Mouse (Mus musculus): ENCODE measurements around the gene Gria4. TPM values are rescaled to one million over a fixed set of nuclear protein-coding genes. Genes with fewer than 3 reads are reported as not detected.
A peak's percentile ranks its signal among the peaks of the same experiment; 100 is the strongest.

The Gria4 gene
- polyA plus RNA-seq, 1 experiment from 2014 or later: 36.8 TPM

GRCm38 (mm10) chr9:4514563-4514885, 281.5 kb downstream of the Gria4 start:
- Histone ChIP-seq H3K4me3 (ENCODE audit: low read depth, low read length) (no peak overlapping the region), H3K27ac (ENCODE audit: low read length) (no peak overlapping the region; the same call in 1 of the 2 replicates), H3K4me1 (ENCODE audit: control insufficient read depth, insufficient read depth, low read length) (peaks cover 6% of the 10 kb centered on the region; the same call in 1 of the 2 replicates), H3K36me3 (ENCODE audit: control insufficient read depth, insufficient read depth, low read length) (no peaks in the 10 kb centered on the region), H3K4me2 (ENCODE audit: low read length) (no peak overlapping the region), H3K9me3 (replicated peaks; ENCODE audit: control insufficient read depth, low read length, poor library complexity, severe bottlenecking) (no peaks in the 10 kb centered on the region), H3K27me3 (ENCODE audit: control insufficient read depth, insufficient read depth, low read depth, low read length) (no peaks in the 10 kb centered on the region), H3K9ac (ENCODE audit: low read depth, low read length) (no peak overlapping the region)
- WGBS: 74% methylated on average over 1 of the region's 1 CpGs
- ATAC-seq: peak; percentile 80

GRCm38 (mm10) chr9:4513796-4514562, 282.1 kb downstream of the Gria4 start:
- no peak overlapping the region for H3K4me3 ChIP-seq (ENCODE audit: low read depth, low read length)
- H3K36me3 ChIP-seq (ENCODE audit: control insufficient read depth, insufficient read depth, low read length): no peaks in the 10 kb centered on the region
- peak; percentile 79 for ATAC-seq
- H3K4me1 ChIP-seq (ENCODE audit: control insufficient read depth, insufficient read depth, low read length): peaks cover 6% of the 10 kb centered on the region; the same call in 1 of the 2 replicates
- no peaks in the 10 kb centered on the region for H3K27me3 ChIP-seq (ENCODE audit: control insufficient read depth, insufficient read depth, low read depth, low read length)
- H3K27ac ChIP-seq (ENCODE audit: low read length): peak overlapping the region; percentile 67
- no peak overlapping the region for H3K9ac ChIP-seq (ENCODE audit: low read depth, low read length)
- no peaks in the 10 kb centered on the region for H3K9me3 ChIP-seq (replicated peaks; ENCODE audit: control insufficient read depth, low read length, poor library complexity, severe bottlenecking)
- H3K4me2 ChIP-seq (ENCODE audit: low read length): no peak overlapping the region

DNA sequence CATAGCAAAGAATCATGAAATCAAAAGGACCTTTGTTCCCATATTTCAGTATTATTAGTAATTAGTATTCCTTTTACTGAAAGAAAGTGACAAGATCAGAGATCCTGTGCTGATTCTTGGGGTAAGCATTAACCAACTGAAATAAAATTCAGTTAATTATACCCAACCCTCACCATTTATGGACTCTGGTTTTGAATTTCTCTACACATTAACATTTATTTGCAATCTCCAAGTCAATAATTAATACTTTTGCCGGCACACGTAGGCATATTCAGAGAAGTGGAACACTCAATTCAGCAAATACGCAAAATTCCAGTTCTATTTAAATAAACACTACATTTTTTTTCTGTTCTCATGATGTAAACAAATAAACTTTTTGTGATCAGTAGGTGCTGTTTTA, 289.9 kb downstream of the Gria4 start:
- H3K36me3 ChIP-seq (ENCODE audit: control insufficient read depth, insufficient read depth, low read length): no peaks in the 10 kb centered on the region
- no peaks in the 10 kb centered on the region for H3K27me3 ChIP-seq (ENCODE audit: control insufficient read depth, insufficient read depth, low read depth, low read length)
- no peak overlapping the region for H3K4me2 ChIP-seq (ENCODE audit: low read length)
- no peaks in the 10 kb centered on the region for H3K9me3 ChIP-seq (replicated peaks; ENCODE audit: control insufficient read depth, low read length, poor library complexity, severe bottlenecking)
- no peak overlapping the region for H3K4me3 ChIP-seq (ENCODE audit: low read depth, low read length)
- ATAC-seq: no peak
- H3K27ac ChIP-seq (ENCODE audit: low read length): no peak overlapping the region
- H3K4me1 ChIP-seq (ENCODE audit: control insufficient read depth, insufficient read depth, low read length): no peaks in the 10 kb centered on the region
- 93% methylated on average over 3 of the region's 3 CpGs for WGBS
- H3K9ac ChIP-seq (ENCODE audit: low read depth, low read length): no peak overlapping the region

DNA sequence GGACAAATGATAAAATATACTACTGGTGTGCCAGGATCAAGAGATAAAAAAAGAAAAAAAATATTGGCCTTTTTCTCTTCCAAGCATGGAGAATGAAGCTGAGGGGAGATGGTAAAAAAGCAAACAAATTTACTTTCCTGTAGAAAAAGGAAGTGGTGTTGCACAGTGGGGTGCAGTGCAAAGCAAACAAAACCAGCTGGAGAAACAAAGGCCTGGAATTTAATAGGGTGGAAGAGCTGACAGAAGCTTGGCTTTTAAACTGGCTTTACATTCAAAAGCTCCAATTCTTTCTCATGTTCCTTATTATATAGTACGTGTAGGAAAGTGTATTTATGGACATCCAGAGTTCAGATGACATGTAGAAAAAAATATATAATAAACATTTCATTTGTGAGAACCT, 290.9 kb downstream of the Gria4 start:
- Histone ChIP-seq H3K27ac (ENCODE audit: low read length) (no peak overlapping the region), H3K27me3 (ENCODE audit: control insufficient read depth, insufficient read depth, low read depth, low read length) (no peaks in the 10 kb centered on the region), H3K4me1 (ENCODE audit: control insufficient read depth, insufficient read depth, low read length) (no peaks in the 10 kb centered on the region), H3K9me3 (replicated peaks; ENCODE audit: control insufficient read depth, low read length, poor library complexity, severe bottlenecking) (no peaks in the 10 kb centered on the region), H3K4me3 (ENCODE audit: low read depth, low read length) (no peak overlapping the region), H3K9ac (ENCODE audit: low read depth, low read length) (no peak overlapping the region), H3K36me3 (ENCODE audit: control insufficient read depth, insufficient read depth, low read length) (no peaks in the 10 kb centered on the region), H3K4me2 (ENCODE audit: low read length) (no peak overlapping the region)
- 13% methylated on average over 1 of the region's 1 CpGs for whole genome bisulfite sequencing
- ATAC-seq: no peak

GRCm38 (mm10) chr9:4486428-4486827, 309.6 kb downstream of the Gria4 start:
- Histone ChIP-seq H3K9me3 (replicated peaks; ENCODE audit: control insufficient read depth, low read length, poor library complexity, severe bottlenecking) (peaks cover 2% of the 10 kb centered on the region; the same call in 1 of the 2 replicates), H3K9ac (ENCODE audit: low read depth, low read length) (no peak overlapping the region), H3K36me3 (ENCODE audit: control insufficient read depth, insufficient read depth, low read length) (no peaks in the 10 kb centered on the region), H3K27ac (ENCODE audit: low read length) (no peak overlapping the region), H3K4me2 (ENCODE audit: low read length) (no peak overlapping the region), H3K4me3 (ENCODE audit: low read depth, low read length) (no peak overlapping the region), H3K27me3 (ENCODE audit: control insufficient read depth, insufficient read depth, low read depth, low read length) (no peaks in the 10 kb centered on the region), H3K4me1 (ENCODE audit: control insufficient read depth, insufficient read depth, low read length) (no peaks in the 10 kb centered on the region)
- ATAC-seq: no peak
- 86% methylated on average over 2 of the region's 2 CpGs for WGBS

- Histone ChIP-seq H3K4me2 (ENCODE audit: low read length) (no peak overlapping the region), H3K27ac (ENCODE audit: low read length) (no peak overlapping the region), H3K9ac (ENCODE audit: low read depth, low read length) (no peak overlapping the region), H3K4me3 (ENCODE audit: low read depth, low read length) (no peak overlapping the region), H3K4me1 (ENCODE audit: control insufficient read depth, insufficient read depth, low read length) (no peaks in the 10 kb centered on the region), H3K36me3 (ENCODE audit: control insufficient read depth, insufficient read depth, low read length) (no peaks in the 10 kb centered on the region), H3K9me3 (replicated peaks; ENCODE audit: control insufficient read depth, low read length, poor library complexity, severe bottlenecking) (no peaks in the 10 kb centered on the region), H3K27me3 (ENCODE audit: control insufficient read depth, insufficient read depth, low read depth, low read length) (no peaks in the 10 kb centered on the region)
- ATAC-seq: no peak
- 67% methylated on average over 2 of the region's 2 CpGs for WGBS
These were observed 311.5 kb downstream of the Gria4 start for GRCm38 (mm10) chr9:4484502-4484901.

DNA sequence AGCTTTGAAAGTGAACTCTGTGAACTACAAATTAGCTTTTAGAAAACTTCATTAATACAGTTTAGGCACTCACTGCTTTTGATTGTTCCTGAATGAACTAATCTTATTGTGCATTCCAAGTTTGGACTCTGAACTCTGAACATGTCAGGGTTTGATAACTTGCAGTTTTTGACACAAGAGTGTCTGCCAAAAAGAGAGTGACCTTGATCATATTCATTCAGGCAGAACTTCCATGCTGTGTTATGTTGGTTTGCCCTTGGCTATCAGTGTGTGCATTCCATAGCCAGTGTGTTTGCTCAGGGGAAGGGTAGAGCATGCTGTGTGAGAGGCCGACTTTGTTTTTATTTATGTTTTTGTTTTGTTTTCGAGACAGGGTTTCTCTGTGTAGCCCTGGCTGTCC, 325.2 kb downstream of the Gria4 start:
- no peak overlapping the region for H3K4me3 ChIP-seq (ENCODE audit: low read depth, low read length)
- WGBS: 72% methylated on average over 2 of the region's 2 CpGs
- no peak overlapping the region for H3K4me2 ChIP-seq (ENCODE audit: low read length)
- no peaks in the 10 kb centered on the region for H3K27me3 ChIP-seq (ENCODE audit: control insufficient read depth, insufficient read depth, low read depth, low read length)
- no peak overlapping the region for H3K9ac ChIP-seq (ENCODE audit: low read depth, low read length)
- H3K9me3 ChIP-seq (replicated peaks; ENCODE audit: control insufficient read depth, low read length, poor library complexity, severe bottlenecking): no peaks in the 10 kb centered on the region
- ATAC-seq: no peak
- H3K36me3 ChIP-seq (ENCODE audit: control insufficient read depth, insufficient read depth, low read length): no peaks in the 10 kb centered on the region
- H3K27ac ChIP-seq (ENCODE audit: low read length): no peak overlapping the region
- H3K4me1 ChIP-seq (ENCODE audit: control insufficient read depth, insufficient read depth, low read length): no peaks in the 10 kb centered on the region

- Histone ChIP-seq H3K9ac (ENCODE audit: low read depth, low read length) (no peak overlapping the region), H3K27me3 (ENCODE audit: control insufficient read depth, insufficient read depth, low read depth, low read length) (no peaks in the 10 kb centered on the region), H3K4me1 (ENCODE audit: control insufficient read depth, insufficient read depth, low read length) (no peaks in the 10 kb centered on the region), H3K9me3 (replicated peaks; ENCODE audit: control insufficient read depth, low read length, poor library complexity, severe bottlenecking) (no peaks in the 10 kb centered on the region), H3K4me3 (ENCODE audit: low read depth, low read length) (no peak overlapping the region), H3K27ac (ENCODE audit: low read length) (no peak overlapping the region), H3K4me2 (ENCODE audit: low read length) (no peak overlapping the region), H3K36me3 (ENCODE audit: control insufficient read depth, insufficient read depth, low read length) (peaks cover 6% of the 10 kb centered on the region; the same call in 1 of the 2 replicates)
- no peak for ATAC-seq
- 74% methylated on average over 1 of the region's 1 CpGs for WGBS
These were observed 336.5 kb downstream of the Gria4 start for GRCm38 (mm10) chr9:4459456-4460070.

DNA sequence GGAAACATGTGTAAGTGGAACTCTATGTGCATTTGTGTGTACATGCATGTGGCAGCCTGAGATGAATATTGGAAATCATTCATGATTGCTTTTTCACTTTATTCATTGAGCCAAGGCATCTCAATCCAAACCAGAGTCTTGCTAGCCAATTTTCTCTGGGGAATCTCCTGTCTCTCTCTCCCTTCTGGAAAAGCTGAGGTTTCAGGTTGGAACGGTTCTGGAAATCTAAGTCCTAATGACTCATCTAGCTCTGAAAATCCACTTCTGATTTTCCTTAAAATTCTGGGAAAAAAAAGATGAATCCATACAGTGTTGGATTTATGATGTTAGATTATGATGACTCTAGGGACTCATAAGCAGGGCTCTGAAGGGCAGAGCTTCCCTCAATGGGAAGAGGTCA, 337.8 kb downstream of the Gria4 start:
- no peak overlapping the region for H3K4me2 ChIP-seq (ENCODE audit: low read length)
- H3K9ac ChIP-seq (ENCODE audit: low read depth, low read length): no peak overlapping the region
- no peaks in the 10 kb centered on the region for H3K9me3 ChIP-seq (replicated peaks; ENCODE audit: control insufficient read depth, low read length, poor library complexity, severe bottlenecking)
- H3K27me3 ChIP-seq (ENCODE audit: control insufficient read depth, insufficient read depth, low read depth, low read length): no peaks in the 10 kb centered on the region
- no peaks in the 10 kb centered on the region for H3K4me1 ChIP-seq (ENCODE audit: control insufficient read depth, insufficient read depth, low read length)
- no peak overlapping the region for H3K27ac ChIP-seq (ENCODE audit: low read length)
- no peak for ATAC-seq
- no peak overlapping the region for H3K4me3 ChIP-seq (ENCODE audit: low read depth, low read length)
- H3K36me3 ChIP-seq (ENCODE audit: control insufficient read depth, insufficient read depth, low read length): peaks cover 6% of the 10 kb centered on the region; the same call in 1 of the 2 replicates
- WGBS: 92% methylated on average over 1 of the region's 1 CpGs

Measured in midbrain, embryonic 16.5 days (tissue).